Mouse (Mus musculus) forebrain, embryonic 14.5 days (tissue): ENCODE results near the gene Fyb. TPM values are rescaled to one million over a fixed set of nuclear protein-coding genes. Genes with fewer than 3 reads are reported as not detected.

ENCODE experiments used
- ATAC-seq: fragments of 200-750 bp; cut with Nextera tagmentation; 2 replicates; pipeline ENCODE4 v1.8.0; 2017; ENCODE audit warnings: mild to moderate bottlenecking, moderate library complexity
- DNase-seq: peaks from one replicate; pipeline ENCODE4 v3.0.0-alpha.2; 2015; ENCODE audit warnings: low spot score
- H3K27ac ChIP-seq: fragments of 300-500 bp; sonication (generic); 2 replicates; pipeline ENCODE4 v1.5.1; 2014; ENCODE audit warnings: low read depth, mild to moderate bottlenecking, control low read depth, low read length, moderate library complexity
- H3K27me3 ChIP-seq: fragments of 300-500 bp; sonication (generic); replicated peaks from 2 replicates; pipeline ENCODE4 v1.6.1; 2014; ENCODE audit warnings: low read length, control low read depth, mixed read lengths; ENCODE audit not compliant: control insufficient read depth, insufficient read depth
- H3K36me3 ChIP-seq: fragments of 300-500 bp; sonication (generic); 2 replicates; pipeline ENCODE4 v1.6.1; 2014; ENCODE audit warnings: low read length, control low read depth; ENCODE audit not compliant: control insufficient read depth, insufficient read depth
- H3K4me1 ChIP-seq: fragments of 300-500 bp; sonication (generic); 2 replicates; pipeline ENCODE4 v1.6.1; 2014; ENCODE audit warnings: antibody characterized with exemption, low read length, control low read depth; ENCODE audit not compliant: control insufficient read depth, insufficient read depth
- H3K4me2 ChIP-seq: fragments of 300-500 bp; sonication (generic); 2 replicates; pipeline ENCODE4 v1.6.1; 2014; ENCODE audit warnings: mild to moderate bottlenecking, control low read depth, low read length
- H3K4me3 ChIP-seq: fragments of 300-500 bp; sonication (generic); 2 replicates; pipeline ENCODE4 v1.5.1; 2014; ENCODE audit warnings: low read depth, low read length, control low read depth
- H3K9ac ChIP-seq: fragments of 300-500 bp; sonication (generic); 2 replicates; pipeline ENCODE4 v1.6.1; 2014; ENCODE audit warnings: mild to moderate bottlenecking, low read length, control low read depth, moderate library complexity
- H3K9me3 ChIP-seq: fragments of 300-500 bp; sonication (generic); replicated peaks from 2 replicates; pipeline ENCODE4 v1.6.1; 2016; ENCODE audit warnings: low read length, control low read depth, mixed read lengths; ENCODE audit not compliant: control insufficient read depth
- WGBS: fragments of 180-500 bp; shearing (Covaris S2); extraction: QIAGEN DNeasy Blood & Tissue Kit; methylation state at CpG from one replicate; pipeline ENCODE4 v1.1.7; 2014; 5-methylcytosine and 5-hydroxymethylcytosine counted together
- polyA plus RNA-seq: library from polyadenylated mRNA; unstranded; fragments of >200 nt; fragmentation: Nextera tagmentation; extraction: Ambion mirVana; gene quantifications from 2 replicates; pipeline ENCODE4 v1.2.1, GENCODE M21; 2014

The Fyb gene
- polyA plus RNA-seq, 1 experiment from 2014 or later: 2.2 TPM

- 93% methylated on average over 4 of the region's 4 CpGs for WGBS
- DNase-seq: no peak
Measured at GRCm38 (mm10) chr15:6556272-6556671, 33.6 kb downstream of the Fyb start.

GRCm38 (mm10) chr15:6556911-6557310 lies 34.3 kb downstream of the Fyb start:
- Histone ChIP-seq H3K4me3 (no peak overlapping the region), H3K4me2 (no peak overlapping the region), H3K27me3 (no peaks in the 10 kb centered on the region), H3K9me3 (no peaks in the 10 kb centered on the region), H3K27ac (no peak overlapping the region), H3K4me1 (no peaks in the 10 kb centered on the region), H3K9ac (no peak overlapping the region), H3K36me3 (no peaks in the 10 kb centered on the region)
- no peak for ATAC-seq
- 96% methylated on average over 6 of the region's 6 CpGs for WGBS
- DNase-seq: no peak

More at GRCm38 (mm10) chr15:6556272-6556671, 33.6 kb downstream of the Fyb start:
- no peak overlapping the region for H3K4me2 ChIP-seq
- no peak overlapping the region for H3K9ac ChIP-seq
- H3K4me3 ChIP-seq: no peak overlapping the region
- no peak overlapping the region for H3K27ac ChIP-seq
- no peak for ATAC-seq
- H3K4me1 ChIP-seq: no peaks in the 10 kb centered on the region
- no peaks in the 10 kb centered on the region for H3K36me3 ChIP-seq
- no peaks in the 10 kb centered on the region for H3K27me3 ChIP-seq
- H3K9me3 ChIP-seq: no peaks in the 10 kb centered on the region

- H3K4me1 ChIP-seq: no peaks in the 10 kb centered on the region
- no peak overlapping the region for H3K9ac ChIP-seq
- H3K27me3 ChIP-seq: no peaks in the 10 kb centered on the region
- DNase-seq (no peak), ATAC-seq (no peak)
- no peaks in the 10 kb centered on the region for H3K36me3 ChIP-seq
- H3K4me2 ChIP-seq: no peak overlapping the region
- H3K27ac ChIP-seq: no peak overlapping the region
- 90% methylated on average over 4 of the region's 4 CpGs for WGBS
- H3K9me3 ChIP-seq: no peaks in the 10 kb centered on the region
- H3K4me3 ChIP-seq: no peak overlapping the region
Measured at GRCm38 (mm10) chr15:6557552-6557951, 34.9 kb downstream of the Fyb start.

GRCm38 (mm10) chr15:6559188-6559587 lies 36.5 kb downstream of the Fyb start:
- Histone ChIP-seq H3K4me3 (no peak overlapping the region), H3K9ac (no peak overlapping the region), H3K27ac (no peak overlapping the region), H3K27me3 (no peaks in the 10 kb centered on the region), H3K9me3 (no peaks in the 10 kb centered on the region), H3K4me1 (no peaks in the 10 kb centered on the region), H3K36me3 (no peaks in the 10 kb centered on the region), H3K4me2 (no peak overlapping the region)
- DNase-seq (no peak), ATAC-seq (no peak)
- WGBS: 85% methylated on average over 9 of the region's 9 CpGs

GRCm38 (mm10) chr15:6560696-6561095 lies 38.0 kb downstream of the Fyb start:
- Histone ChIP-seq H3K36me3 (no peaks in the 10 kb centered on the region), H3K4me1 (no peaks in the 10 kb centered on the region), H3K27me3 (no peaks in the 10 kb centered on the region), H3K4me2 (no peak overlapping the region), H3K4me3 (no peak overlapping the region), H3K9ac (no peak overlapping the region), H3K9me3 (no peaks in the 10 kb centered on the region), H3K27ac (no peak overlapping the region)
- no peak for ATAC-seq
- DNase-seq: no peak
- WGBS: 91% methylated on average over 10 of the region's 10 CpGs

GRCm38 (mm10) chr15:6562161-6562560 lies 39.5 kb downstream of the Fyb start:
- DNase-seq (no peak), ATAC-seq (no peak)
- H3K27ac ChIP-seq: no peak overlapping the region
- WGBS: 82% methylated on average over 4 of the region's 4 CpGs
- H3K9me3 ChIP-seq: no peaks in the 10 kb centered on the region
- H3K27me3 ChIP-seq: no peaks in the 10 kb centered on the region
- no peak overlapping the region for H3K9ac ChIP-seq
- no peaks in the 10 kb centered on the region for H3K4me1 ChIP-seq
- no peaks in the 10 kb centered on the region for H3K36me3 ChIP-seq
- H3K4me2 ChIP-seq: no peak overlapping the region
- H3K4me3 ChIP-seq: no peak overlapping the region

- Histone ChIP-seq H3K36me3 (no peaks in the 10 kb centered on the region), H3K9ac (no peak overlapping the region), H3K4me3 (no peak overlapping the region), H3K9me3 (no peaks in the 10 kb centered on the region), H3K4me1 (no peaks in the 10 kb centered on the region), H3K27ac (no peak overlapping the region), H3K27me3 (no peaks in the 10 kb centered on the region), H3K4me2 (no peak overlapping the region)
- WGBS: 92% methylated on average over 2 of the region's 2 CpGs
- DNase-seq (no peak), ATAC-seq (no peak)
Measured at GRCm38 (mm10) chr15:6562629-6563028, 40.0 kb downstream of the Fyb start.

GRCm38 (mm10) chr15:6564977-6565421 lies 42.3 kb downstream of the Fyb start:
- H3K4me2 ChIP-seq: no peak overlapping the region
- peak; percentile 54; the same call in 1 of the 2 replicates for ATAC-seq
- no peak overlapping the region for H3K4me3 ChIP-seq
- no peaks in the 10 kb centered on the region for H3K9me3 ChIP-seq
- H3K27me3 ChIP-seq: no peaks in the 10 kb centered on the region
- H3K4me1 ChIP-seq: no peaks in the 10 kb centered on the region
- no peaks in the 10 kb centered on the region for H3K36me3 ChIP-seq
- DNase-seq: peak; percentile 23
- H3K27ac ChIP-seq: no peak overlapping the region
- 40% methylated on average over 11 of the region's 11 CpGs for WGBS
- no peak overlapping the region for H3K9ac ChIP-seq

GRCm38 (mm10) chr15:6565873-6566272 lies 43.2 kb downstream of the Fyb start:
- WGBS: 94% methylated on average over 4 of the region's 4 CpGs
- no peak overlapping the region for H3K9ac ChIP-seq
- no peaks in the 10 kb centered on the region for H3K9me3 ChIP-seq
- H3K4me3 ChIP-seq: no peak overlapping the region
- DNase-seq (no peak), ATAC-seq (no peak)
- H3K27ac ChIP-seq: no peak overlapping the region
- no peaks in the 10 kb centered on the region for H3K36me3 ChIP-seq
- H3K4me1 ChIP-seq: no peaks in the 10 kb centered on the region
- no peak overlapping the region for H3K4me2 ChIP-seq
- no peaks in the 10 kb centered on the region for H3K27me3 ChIP-seq
